Mouse (Mus musculus) CH12.LX (cell line): ENCODE measurements around the gene Tfap2d.

Source experiments
- EP300 ChIP-seq: IDR thresholded peaks from 2 replicates; pipeline ENCODE4 v1.6.1; 2011; ENCODE audit warnings: low read length, improper control_type of control experiment
- MAFK ChIP-seq: IDR thresholded peaks from 2 replicates; pipeline ENCODE4 v1.6.1; 2011; ENCODE audit warnings: low read length, improper control_type of control experiment; ENCODE audit not compliant: insufficient replicate concordance
- MXI1 ChIP-seq: IDR thresholded peaks from 2 replicates; pipeline ENCODE4 v1.6.1; 2011; ENCODE audit warnings: mild to moderate bottlenecking, low read depth, low read length, improper control_type of control experiment
- NELFE ChIP-seq: IDR thresholded peaks from 2 replicates; pipeline ENCODE4 v1.6.1; 2011; ENCODE audit warnings: low read depth, low read length, improper control_type of control experiment
- POLR2A ChIP-seq: IDR thresholded peaks from 2 replicates; pipeline ENCODE4 v1.6.1; 2011; ENCODE audit warnings: low read depth, mild to moderate bottlenecking, improper control_type of control experiment, low read length

DNA sequence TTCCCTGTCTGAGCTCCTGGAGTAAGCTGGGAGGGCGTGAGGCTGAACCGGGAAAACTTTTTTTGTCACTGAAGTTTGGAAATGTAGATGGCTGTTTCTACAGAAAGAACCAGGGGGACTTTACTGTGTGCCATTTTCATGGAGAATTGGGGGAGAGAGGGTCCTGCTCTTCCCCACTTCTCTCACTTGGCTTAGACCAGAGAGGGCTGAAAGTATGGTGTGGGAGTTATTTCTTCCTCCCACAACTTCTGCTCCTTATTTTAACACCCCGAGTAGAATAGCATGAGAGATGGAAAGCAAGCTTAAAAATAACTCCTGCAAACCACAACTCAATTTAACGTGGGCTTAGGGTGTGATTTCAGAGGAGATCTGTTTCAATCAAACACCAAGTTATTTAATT, 109.9 kb downstream of the Tfap2d start:
- TF ChIP-seq POLR2A: no peak
- no peak for TF ChIP-seq EP300
- TF ChIP-seq NELFE: no peak
- TF ChIP-seq MAFK: no peak
- no peak for TF ChIP-seq MXI1
